Mouse (Mus musculus): ENCODE results near the gene Cdx2. TPM values are rescaled to one million over a fixed set of nuclear protein-coding genes. Genes with fewer than 3 reads are reported as not detected.

Cdx2 gene
- total RNA-seq, 2 experiments from 2014 or later, result not detected

DNA sequence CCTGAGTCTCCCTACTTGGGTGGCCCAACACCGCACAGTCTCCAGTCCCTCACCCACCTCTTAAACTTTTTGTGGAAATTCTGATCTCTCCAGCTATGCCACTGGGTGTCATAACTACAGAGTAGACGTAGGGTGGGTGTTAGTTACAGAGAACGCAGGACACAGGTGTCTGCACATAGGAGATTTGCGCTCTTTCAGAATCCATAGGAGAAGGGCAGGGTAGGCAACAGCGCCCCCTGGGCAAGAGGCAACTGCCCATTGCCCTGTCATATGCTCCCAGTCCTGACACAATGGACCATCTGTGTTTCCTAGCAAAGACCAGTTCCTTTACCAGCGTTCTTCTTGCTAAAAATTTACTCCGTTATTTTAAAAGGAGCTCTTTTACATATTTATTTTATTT, 10.9 kb upstream of the Cdx2 start:
- ATAC-seq (replicated peaks; ENCODE audit: poor library complexity, severe bottlenecking), result no peak

GRCm38 (mm10) chr5:147317321-147317720, 10.3 kb upstream of the Cdx2 start:
- ATAC-seq (replicated peaks; ENCODE audit: poor library complexity, severe bottlenecking), result no peak

DNA sequence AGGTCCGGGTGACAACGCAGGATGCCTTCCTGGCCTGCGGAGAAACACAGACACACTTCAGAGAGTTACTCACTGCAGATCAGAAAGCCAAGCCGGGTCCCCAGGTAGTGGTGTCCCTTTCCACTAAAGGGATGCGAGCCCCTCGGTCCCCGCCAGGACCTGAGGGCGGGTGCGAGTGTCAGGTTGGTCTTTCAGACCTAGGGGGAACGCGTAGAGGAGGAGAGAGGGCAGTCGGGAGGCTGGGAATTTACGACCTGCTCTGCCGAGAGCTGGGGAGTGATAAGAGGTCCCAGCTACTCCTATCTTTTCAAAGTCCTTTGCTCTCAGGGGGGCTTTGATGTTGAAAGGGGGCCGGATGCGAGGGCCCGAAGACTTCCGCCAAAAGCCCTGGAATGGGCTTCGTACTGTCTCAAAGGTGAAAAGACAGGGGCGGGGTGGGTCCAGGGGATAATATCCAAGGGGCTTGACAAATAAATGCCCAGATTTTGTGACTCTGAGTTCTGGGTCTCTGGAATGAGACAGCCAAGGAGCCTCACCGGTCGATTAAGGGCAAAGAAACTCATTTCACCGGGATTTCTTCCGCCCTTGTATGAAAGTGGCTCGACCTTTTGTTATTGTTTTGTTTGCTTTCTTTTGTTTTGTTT, 8.5 kb upstream of the Cdx2 start:
- no peak for ATAC-seq (replicated peaks; ENCODE audit: poor library complexity, severe bottlenecking)

- peak; percentile 38 for ATAC-seq (replicated peaks; ENCODE audit: poor library complexity, severe bottlenecking)
Measured at GRCm38 (mm10) chr5:147314646-147315431, 7.8 kb upstream of the Cdx2 start.

- no peak for ATAC-seq (replicated peaks; ENCODE audit: poor library complexity, severe bottlenecking)
Measured at GRCm38 (mm10) chr5:147312830-147313685, 6.0 kb upstream of the Cdx2 start.

- no peak for ATAC-seq (replicated peaks; ENCODE audit: poor library complexity, severe bottlenecking)
Measured at GRCm38 (mm10) chr5:147309786-147310185, 2.7 kb upstream of the Cdx2 start.

DNA sequence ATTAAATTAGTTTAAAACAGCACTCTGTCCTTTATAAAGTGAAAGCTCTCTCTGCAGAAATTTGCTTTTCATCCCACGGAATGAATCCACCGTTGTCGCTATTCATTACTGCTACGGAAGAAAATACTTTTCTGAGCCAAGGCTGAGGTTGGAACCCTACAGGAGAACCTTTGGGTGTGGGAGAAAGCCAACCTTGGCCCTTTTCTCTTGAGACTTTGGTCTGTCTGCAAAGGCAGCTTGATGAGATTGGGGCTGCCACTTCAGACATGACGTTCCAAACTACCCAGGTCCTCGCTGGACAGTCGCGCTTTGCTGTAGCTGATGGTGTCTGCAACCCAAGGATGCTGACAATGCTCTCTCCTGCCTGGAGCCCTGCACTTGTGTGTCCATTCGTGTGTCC, 1.4 kb upstream of the Cdx2 start:
- ATAC-seq (replicated peaks; ENCODE audit: poor library complexity, severe bottlenecking), result no peak

- ATAC-seq (replicated peaks; ENCODE audit: poor library complexity, severe bottlenecking), result no peak
Measured at GRCm38 (mm10) chr5:147307398-147307785, 322 bp upstream of the Cdx2 start.

DNA sequence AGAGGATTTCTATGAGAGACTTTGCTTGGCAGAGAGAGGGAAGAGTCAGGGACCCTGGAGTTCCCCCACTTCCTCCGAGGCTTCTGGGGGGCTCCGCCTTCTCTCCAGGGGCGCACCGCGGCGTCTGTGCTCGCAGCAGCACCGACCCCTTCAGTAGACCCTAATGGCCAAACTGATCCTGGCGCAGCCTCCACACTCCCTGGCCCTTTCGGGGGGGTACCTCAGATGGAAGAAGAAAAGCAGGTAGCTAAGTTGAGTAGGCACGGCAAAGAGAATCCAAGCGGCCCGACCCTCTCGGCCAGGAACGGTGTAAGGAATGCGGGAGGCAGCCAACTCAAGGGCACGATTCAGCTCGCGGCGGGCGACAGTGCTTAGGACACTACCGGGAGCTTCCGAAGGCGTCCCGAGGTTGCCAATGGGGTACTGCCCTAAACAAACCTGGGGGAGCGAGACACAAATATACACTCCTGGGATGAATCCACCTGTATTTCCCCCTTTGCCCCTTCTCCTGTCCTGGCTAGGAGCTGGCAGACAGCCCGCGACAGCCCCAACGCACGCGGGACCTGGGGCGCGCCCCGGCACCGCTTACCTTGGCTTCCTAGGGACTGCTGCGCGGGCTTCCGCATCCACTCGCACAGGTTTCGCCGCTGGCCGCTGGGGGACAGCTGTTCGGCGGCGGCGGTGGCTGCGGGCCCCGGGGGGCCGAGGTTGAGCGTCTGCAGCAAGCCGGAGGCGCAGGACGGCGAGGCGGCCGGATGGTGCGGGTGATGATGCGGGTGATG, 1.0 kb downstream of the Cdx2 start:
- peak; percentile 23 for ATAC-seq (replicated peaks; ENCODE audit: poor library complexity, severe bottlenecking)

- ATAC-seq (replicated peaks; ENCODE audit: poor library complexity, severe bottlenecking), result no peak
Measured at GRCm38 (mm10) chr5:147305166-147305565, 1.9 kb downstream of the Cdx2 start.

GRCm38 (mm10) chr5:147304276-147305155, 2.6 kb downstream of the Cdx2 start:
- ATAC-seq (replicated peaks; ENCODE audit: poor library complexity, severe bottlenecking), result peak; percentile 21; the same call in 1 of the 2 replicates

DNA sequence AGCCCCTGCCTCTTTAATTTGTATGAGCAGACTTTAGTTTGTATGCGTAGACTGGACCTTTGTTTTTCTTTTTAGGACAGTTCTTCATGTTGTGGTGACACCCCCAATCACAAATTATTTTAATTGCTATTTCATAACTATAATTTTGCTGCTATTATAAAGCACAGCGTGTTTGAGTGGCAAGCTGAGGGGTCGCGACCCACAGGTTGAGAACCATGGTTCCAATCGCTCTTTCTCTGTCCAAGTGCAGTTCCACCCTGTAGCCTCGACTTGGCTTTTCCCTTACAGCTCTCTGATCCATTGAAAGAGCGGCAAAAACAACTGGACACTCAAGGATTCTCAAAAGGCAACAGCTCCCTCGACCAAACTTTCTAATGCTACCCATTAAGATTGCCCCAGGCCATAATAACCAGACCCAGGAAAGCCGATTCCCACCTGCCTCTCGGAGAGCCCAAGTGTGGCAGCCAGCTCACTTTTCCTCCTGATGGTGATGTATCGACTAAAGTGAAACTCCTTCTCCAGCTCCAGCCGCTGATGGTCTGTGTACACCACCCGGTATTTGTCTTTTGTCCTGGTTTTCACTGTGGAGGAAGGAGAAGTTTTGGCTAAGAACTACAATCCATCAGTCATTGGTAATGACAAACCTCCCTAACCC, 4.2 kb downstream of the Cdx2 start:
- no peak for ATAC-seq (replicated peaks; ENCODE audit: poor library complexity, severe bottlenecking)

GRCm38 (mm10) chr5:147302141-147302540, 4.9 kb downstream of the Cdx2 start:
- no peak for ATAC-seq (replicated peaks; ENCODE audit: poor library complexity, severe bottlenecking)

DNA sequence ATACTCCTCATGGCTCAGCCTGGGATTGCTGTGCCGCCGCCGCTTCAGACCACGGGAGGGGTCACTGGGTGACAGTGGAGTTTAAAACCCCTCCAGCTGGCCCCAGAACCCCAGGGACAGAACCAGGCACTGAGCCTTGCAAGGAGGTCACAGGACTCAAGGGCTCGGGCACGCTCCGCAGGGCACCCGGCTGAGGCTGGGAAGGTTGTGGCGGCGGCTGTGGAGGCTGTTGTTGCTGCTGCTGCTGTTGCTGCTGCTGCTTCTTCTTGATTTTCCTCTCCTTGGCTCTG, 5.3 kb downstream of the Cdx2 start:
- no peak for ATAC-seq (replicated peaks; ENCODE audit: poor library complexity, severe bottlenecking)

GRCm38 (mm10) chr5:147300917-147301780, 5.9 kb downstream of the Cdx2 start:
- no peak for ATAC-seq (replicated peaks; ENCODE audit: poor library complexity, severe bottlenecking)

- ATAC-seq (replicated peaks; ENCODE audit: poor library complexity, severe bottlenecking), result 0 out of 2 replicates have a peak, but pooled peaks have one; percentile 4
Measured at GRCm38 (mm10) chr5:147300001-147300363, 7.1 kb downstream of the Cdx2 start.

- peak; percentile 85 for ATAC-seq (replicated peaks; ENCODE audit: poor library complexity, severe bottlenecking)
Measured at GRCm38 (mm10) chr5:147299255-147300000, 7.6 kb downstream of the Cdx2 start.

Measured in granulocyte monocyte progenitor cell, adult 5-6 weeks (primary cell).